Mouse (Mus musculus) right cerebral cortex, postnatal 25 days (tissue): ENCODE results near the gene Tcstv3.
"Not testable (repeated sequence)": the region's sequence is repeated elsewhere in the genome, so short reads cannot be mapped to it uniquely, and the experiment has no call there.

ENCODE experiments used
- DNase-seq: peaks from one replicate; pipeline ENCODE4 v3.0.0; 2022

Tcstv3 gene

GRCm38 (mm10) chr13:120316578-120316977 is at the start of gene Tcstv3:
Gene Tcstv3, plus strand, starts transcription at chr13:120316878.
- DNase-seq, result not testable (repeated sequence)

DNA sequence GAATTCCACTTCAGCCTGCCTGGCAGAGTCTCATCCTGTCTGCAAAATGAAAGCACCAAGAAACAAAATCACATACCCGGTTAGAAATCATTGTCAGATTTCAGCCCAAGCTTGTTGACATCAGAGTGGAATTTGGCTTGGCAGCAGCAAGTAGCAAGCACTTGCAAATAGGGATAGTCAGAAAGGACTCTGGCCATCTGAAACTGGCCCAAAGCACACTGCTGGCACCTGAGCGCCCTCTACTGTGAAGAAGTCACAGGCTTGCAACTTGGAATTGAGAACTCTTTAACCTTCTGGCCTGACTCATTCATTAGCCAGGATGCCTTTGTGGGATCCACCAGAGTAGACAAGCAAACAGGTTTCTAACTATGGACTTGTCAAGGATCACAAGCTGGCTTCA is 38.8 kb upstream of the Tcstv3 start:
- not testable (repeated sequence) for DNase-seq

- DNase-seq, result no peak
Observed at GRCm38 (mm10) chr13:120278784-120279183, 37.9 kb upstream of the Tcstv3 start.

- DNase-seq, result no peak
Observed at GRCm38 (mm10) chr13:120299324-120299894, 17.3 kb upstream of the Tcstv3 start.

- no peak for DNase-seq
Observed at GRCm38 (mm10) chr13:120299991-120300442, 16.7 kb upstream of the Tcstv3 start, which contains the start of gene BC147527. Gene BC147527, plus strand, starts transcription at chr13:120300392.

GRCm38 (mm10) chr13:120300853-120301252 is 15.8 kb upstream of the Tcstv3 start:
- no peak for DNase-seq

DNA sequence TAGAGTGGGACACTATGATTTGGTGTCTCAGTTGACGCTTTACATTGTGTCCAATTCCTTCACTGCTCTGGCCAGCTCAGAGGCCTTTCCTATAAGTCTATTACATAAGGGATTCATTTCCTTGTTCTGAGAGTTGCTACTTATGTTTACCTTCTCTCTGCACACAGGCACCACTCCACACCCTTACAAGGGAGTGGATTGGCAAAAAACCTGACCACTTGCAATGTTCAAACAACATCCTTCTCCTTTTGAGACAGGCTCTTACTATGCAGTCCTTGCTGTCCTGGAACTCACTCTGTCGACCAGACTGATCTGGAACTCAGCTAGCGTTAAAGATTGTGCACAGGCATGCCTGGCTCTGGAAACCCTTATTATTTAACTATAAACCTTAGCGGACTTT is 5.9 kb upstream of the Tcstv3 start:
- DNase-seq, result no peak

DNA sequence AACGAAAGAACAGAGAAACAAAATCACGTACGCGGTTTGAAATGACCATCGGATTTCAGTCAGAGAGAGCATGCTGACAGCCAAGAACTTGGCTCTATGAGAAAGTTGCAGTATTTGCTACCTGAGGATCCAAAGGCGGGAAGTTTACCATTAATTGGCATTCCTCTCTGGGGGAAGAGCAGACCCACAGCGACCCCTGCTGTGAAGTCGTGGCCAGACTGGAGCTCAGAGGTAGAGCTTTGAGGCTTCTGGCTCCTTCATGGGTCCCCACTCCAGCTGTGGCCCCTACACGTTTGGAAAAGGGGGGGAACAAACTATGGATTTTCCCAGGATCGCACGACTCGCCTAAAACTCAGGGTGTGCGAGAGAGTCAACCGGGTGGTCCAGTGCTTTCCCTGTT is 3.1 kb upstream of the Tcstv3 start:
- DNase-seq, result no peak

DNA sequence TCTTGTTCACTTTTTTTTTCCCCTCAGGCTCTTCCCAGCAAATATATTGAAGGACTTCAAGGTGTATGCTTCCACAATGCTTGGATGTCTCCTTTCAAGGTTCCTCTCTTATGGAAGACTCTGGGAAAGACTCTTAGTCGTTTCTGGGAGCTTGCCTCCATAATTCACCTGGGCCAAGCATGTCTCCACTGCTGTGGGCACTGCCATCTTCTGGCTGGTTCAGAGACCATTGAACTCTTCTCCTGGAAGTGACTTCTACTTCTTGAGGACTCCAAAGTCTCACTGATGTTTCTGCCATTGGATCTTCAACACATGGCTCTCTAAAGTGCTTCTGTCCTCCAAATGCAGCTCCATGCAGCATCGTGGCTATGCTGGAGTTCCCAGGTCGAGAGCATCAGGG is 3.5 kb downstream of the Tcstv3 start:
- no peak for DNase-seq

DNA sequence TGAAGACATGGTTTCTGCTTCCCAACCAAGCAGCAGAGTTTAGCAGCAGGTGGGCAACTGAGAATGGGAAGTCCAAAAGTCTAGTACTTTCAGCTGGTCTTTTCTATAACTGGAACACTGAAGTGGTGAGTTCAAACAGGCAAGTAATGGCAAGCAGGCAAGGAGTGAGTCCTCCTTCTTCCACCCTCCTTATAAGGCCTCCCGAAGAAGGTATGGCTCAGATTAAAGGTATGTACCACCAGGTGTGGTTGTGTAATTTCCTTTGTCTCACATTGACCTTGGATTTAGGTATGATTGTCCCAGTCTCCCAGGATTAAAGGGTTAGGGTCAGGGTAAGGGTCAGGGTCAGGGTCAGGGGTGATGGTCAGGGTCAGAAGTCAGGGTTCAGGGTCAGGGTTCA is 4.0 kb downstream of the Tcstv3 start:
- no peak for DNase-seq
